Mouse (Mus musculus) stomach, embryonic 14.5 days (tissue): ENCODE measurements around the gene Gm11397. TPM values are rescaled to one million over a fixed set of nuclear protein-coding genes. Genes with fewer than 3 reads are reported as not detected.
"Not testable (repeated sequence)": the region's sequence is repeated elsewhere in the genome, so short reads cannot be mapped to it uniquely, and the experiment has no call there.

Experiments
- ATAC-seq: fragments of 200-750 bp; cut with Nextera tagmentation; 2 replicates; pipeline ENCODE4 v1.8.0; 2017; ENCODE audit warnings: low read depth, moderate TSS enrichment; ENCODE audit not compliant: insufficient number of reproducible peaks, insufficient read depth, low FRiP score
- H3K27ac ChIP-seq: fragments of 300-500 bp; sonication (generic); 2 replicates; pipeline ENCODE4 v1.5.1; 2014; ENCODE audit warnings: mild to moderate bottlenecking, low read length, moderate library complexity, mixed read lengths
- H3K27me3 ChIP-seq: fragments of 300-500 bp; sonication (generic); 2 replicates; pipeline ENCODE4 v1.6.1; 2014; ENCODE audit warnings: low read length, control low read depth, mixed read lengths; ENCODE audit not compliant: control insufficient read depth, insufficient read depth
- H3K36me3 ChIP-seq: fragments of 300-500 bp; sonication (generic); 2 replicates; pipeline ENCODE4 v1.6.1; 2014; ENCODE audit warnings: mild to moderate bottlenecking, control low read depth, low read length, moderate library complexity, mixed read lengths; ENCODE audit not compliant: control insufficient read depth, insufficient read depth
- H3K4me1 ChIP-seq: fragments of 300-500 bp; sonication (generic); 2 replicates; pipeline ENCODE4 v1.6.1; 2014; ENCODE audit warnings: low read length, control low read depth, mixed read lengths; ENCODE audit not compliant: control insufficient read depth, insufficient read depth
- H3K4me2 ChIP-seq: fragments of 300-500 bp; sonication (generic); replicated peaks from 2 replicates; pipeline ENCODE4 v1.6.1; 2014; ENCODE audit warnings: low read depth, low read length, control low read depth
- H3K4me3 ChIP-seq: fragments of 300-500 bp; sonication (generic); 2 replicates; pipeline ENCODE4 v1.5.1; 2014; ENCODE audit warnings: low read depth, low read length, control low read depth
- H3K9ac ChIP-seq: fragments of 300-500 bp; sonication (generic); replicated peaks from 2 replicates; pipeline ENCODE4 v1.6.1; 2014; ENCODE audit warnings: low read depth, mild to moderate bottlenecking, control low read depth, low read length, moderate library complexity, mixed read lengths
- H3K9me3 ChIP-seq: fragments of 300-500 bp; sonication (generic); 2 replicates; pipeline ENCODE4 v1.6.1; 2016; ENCODE audit warnings: low read depth, low read length, control low read depth; ENCODE audit not compliant: control insufficient read depth
- WGBS: fragments of 180-500 bp; shearing (Covaris S2); extraction: QIAGEN DNeasy Blood & Tissue Kit; methylation state at CpG from one replicate; pipeline ENCODE4 v1.1.7; 2014; 5-methylcytosine and 5-hydroxymethylcytosine counted together
- polyA plus RNA-seq: library from polyadenylated mRNA; unstranded; fragments of >200 nt; fragmentation: Nextera tagmentation; extraction: Ambion mirVana; gene quantifications from 2 replicates; pipeline ENCODE4 v1.2.1, GENCODE M21; 2014

Gm11397 gene
- not detected in 2 replicates for polyA plus RNA-seq

DNA sequence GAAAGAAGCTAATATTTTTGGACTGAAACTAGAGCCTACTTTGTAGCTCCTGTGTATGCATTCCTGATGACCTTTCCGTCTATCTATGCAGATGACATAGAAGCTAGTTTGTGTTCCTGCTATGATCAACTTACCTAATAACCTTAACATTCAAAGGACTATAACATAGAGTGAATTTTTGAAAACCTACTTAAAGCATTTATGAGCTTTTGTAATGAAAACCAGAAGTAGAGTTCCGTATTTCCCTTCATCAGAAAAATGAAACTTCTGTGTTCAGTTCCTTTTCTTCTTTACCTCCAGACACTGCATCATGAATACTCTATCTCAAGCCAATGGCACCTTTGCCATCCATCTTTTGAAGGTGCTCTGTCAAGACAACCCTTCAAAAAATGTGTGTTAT is at the start of gene Gm11397:
Gene Gm11397, plus strand, starts transcription at position 301 of the 400 bp plus-strand sequence.
- not testable (repeated sequence) for ATAC-seq, H3K9ac ChIP-seq, H3K27ac ChIP-seq, H3K36me3 ChIP-seq, H3K4me2 ChIP-seq, H3K27me3 ChIP-seq, H3K4me1 ChIP-seq, H3K9me3 ChIP-seq, H3K4me3 ChIP-seq
- 88% methylated on average over 1 of the region's 2 CpGs for WGBS

GRCm38 (mm10) chr13:33356666-33357065 is 38.9 kb upstream of the Gm11397 start:
- 100% methylated on average over 1 of the region's 1 CpGs for WGBS
- not testable (repeated sequence) for H3K4me2 ChIP-seq, H3K4me1 ChIP-seq, H3K9me3 ChIP-seq, H3K9ac ChIP-seq, H3K27me3 ChIP-seq, H3K36me3 ChIP-seq, H3K27ac ChIP-seq, H3K4me3 ChIP-seq, ATAC-seq

GRCm38 (mm10) chr13:33432714-33433113 is 37.2 kb downstream of the Gm11397 start:
- H3K9ac ChIP-seq, H3K4me3 ChIP-seq, H3K27ac ChIP-seq, H3K27me3 ChIP-seq, H3K9me3 ChIP-seq, H3K4me1 ChIP-seq, H3K4me2 ChIP-seq, H3K36me3 ChIP-seq, ATAC-seq: not testable (repeated sequence)

Other genes starting within 250 kb of the Gm11397 start
- not detected in 2 replicates for gene Serpinb9c, start 236.0 kb upstream of the Gm11397 start, polyA plus RNA-seq
- not detected in 2 replicates for gene Serpinb9d, start 202.8 kb upstream of the Gm11397 start, polyA plus RNA-seq
- gene Serpinb9e, start 146.1 kb upstream of the Gm11397 start, polyA plus RNA-seq, result not detected in 2 replicates
- not detected in 2 replicates for gene Serpinb9f, start 71.7 kb upstream of the Gm11397 start, polyA plus RNA-seq
- gene Serpinb9g, start 89.0 kb downstream of the Gm11397 start, polyA plus RNA-seq, result not detected in 2 replicates